ENCODE assay signal across 8 mouse cellular contexts in the genomic region with DNA sequence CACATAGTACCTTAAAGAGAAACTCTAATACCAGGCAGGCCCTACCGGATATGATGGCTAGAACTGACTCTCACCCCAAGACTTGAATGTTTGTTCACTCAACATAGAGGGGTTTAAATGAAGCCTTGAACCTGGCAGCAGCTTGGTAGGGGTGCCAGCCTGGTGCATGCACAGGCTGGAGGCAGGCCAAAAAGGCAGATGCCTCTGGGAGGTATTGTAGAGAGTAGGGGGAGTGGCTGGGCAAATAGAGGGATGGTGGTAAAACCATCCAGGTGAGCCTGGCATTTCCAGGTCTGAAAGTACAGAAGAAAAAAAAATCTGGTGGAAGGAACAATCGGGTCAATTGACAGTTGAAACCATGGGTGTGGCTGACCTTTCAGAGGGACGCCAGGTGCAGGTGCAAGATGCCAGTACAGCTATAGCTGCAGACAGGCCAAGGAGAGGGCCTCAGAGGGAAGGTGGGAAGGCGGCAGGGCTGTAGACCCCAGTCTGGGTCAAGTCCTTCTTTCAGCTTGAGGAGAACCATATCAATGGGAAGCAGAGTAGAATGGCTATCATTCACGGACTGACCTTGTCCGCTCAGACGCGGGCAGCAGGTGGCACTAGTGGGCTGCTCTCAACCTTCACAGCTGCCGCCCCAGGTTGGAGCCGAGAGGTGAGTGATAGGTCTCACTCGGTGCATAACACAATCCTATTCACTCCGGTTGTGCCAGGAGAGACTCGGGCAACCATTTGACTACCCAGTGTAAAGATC. TPM values are rescaled to one million over a fixed set of nuclear protein-coding genes. Genes with fewer than 3 reads are reported as not detected.
DNase-seq lines count a peak whose midpoint lies in the region; ATAC-seq lines count a peak whose summit lies in the region.

No protein-coding gene starts in this region.

- intact Hi-C loops in heart, postnatal 14 days (cut with DNase I) = loop anchor here (1.0 kb wide), 1 partner anchor 28 kb away; no protein-coding TSS in a partner anchor

- DNase-seq in ES-CJ7 (ENCODE audit: low read depth, low spot score) = peak; percentile 53
- peak; percentile 32 to 53 for DNase-seq in adrenal gland, postnatal 4 days (ENCODE audit: low spot score in 2 of 2)
- DNase-seq in heart, postnatal 14 days = peak; percentile 80 to 86
- DNase-seq in kidney, postnatal 4 days = peak; percentile 85 to 88
- DNase-seq in urinary bladder, postnatal 25 days (ENCODE audit: low spot score) = peak; percentile 61

- H3K36me3 ChIP-seq in embryonic facial prominence, embryonic 15.5 days = no peaks in the 10 kb centered on the region
- no peaks in the 10 kb centered on the region for H3K36me3 ChIP-seq in lung, embryonic 16.5 days (ENCODE audit: control insufficient read depth, insufficient read depth, low read length)

- peaks cover 17% of the 10 kb centered on the region; the same call in 1 of the 2 replicates for H3K27me3 ChIP-seq in embryonic facial prominence, embryonic 15.5 days
- H3K27me3 ChIP-seq in lung, embryonic 16.5 days (ENCODE audit: control insufficient read depth, insufficient read depth, low read depth, low read length) = no peaks in the 10 kb centered on the region

- H3K9me3 ChIP-seq in embryonic facial prominence, embryonic 15.5 days (replicated peaks) = no peaks in the 10 kb centered on the region
- H3K9me3 ChIP-seq in lung, embryonic 16.5 days (ENCODE audit: control insufficient read depth, low read length) = no peaks in the 10 kb centered on the region

- H3K4me1 ChIP-seq in embryonic facial prominence, embryonic 15.5 days = no peaks in the 10 kb centered on the region
- H3K4me1 ChIP-seq in lung, embryonic 16.5 days (replicated peaks; ENCODE audit: control insufficient read depth, insufficient read depth, low read length) = no peaks in the 10 kb centered on the region

- 14% methylated on average over 13 of the region's 13 CpGs for WGBS in embryonic facial prominence, embryonic 15.5 days
- 13% methylated on average over 13 of the region's 13 CpGs for WGBS in lung, embryonic 16.5 days

- peak; percentile 57; the same call in 1 of the 2 replicates for ATAC-seq in embryonic facial prominence, embryonic 15.5 days (ENCODE audit: insufficient number of reproducible peaks, low FRiP score, low TSS enrichment, low read depth)
- ATAC-seq in lung, embryonic 16.5 days (ENCODE audit: low read depth) = peak; percentile 66
- ATAC-seq in neutrophil, adult 5-6 weeks (ENCODE audit: extremely low read depth, insufficient number of reproducible peaks, low FRiP score, poor library complexity, severe bottlenecking) = peak; percentile 81

- H3K9ac ChIP-seq in embryonic facial prominence, embryonic 15.5 days = no peak overlapping the region
- no peak overlapping the region for H3K9ac ChIP-seq in lung, embryonic 16.5 days (ENCODE audit: low read length)

- no peak overlapping the region for H3K27ac ChIP-seq in embryonic facial prominence, embryonic 15.5 days (replicated peaks)
- H3K27ac ChIP-seq in lung, embryonic 16.5 days (ENCODE audit: low read length) = no peak overlapping the region

- no peak overlapping the region for H3K4me2 ChIP-seq in embryonic facial prominence, embryonic 15.5 days (replicated peaks)
- no peak overlapping the region for H3K4me2 ChIP-seq in lung, embryonic 16.5 days (ENCODE audit: low read depth, low read length)

- no peak overlapping the region for H3K4me3 ChIP-seq in embryonic facial prominence, embryonic 15.5 days (replicated peaks)
- no peak overlapping the region for H3K4me3 ChIP-seq in lung, embryonic 16.5 days (ENCODE audit: low read length)

RNA-seq across cellular contexts. Expression of a gene that starts 9.8 kb away (rescaled TPM):
- 10 to 100 TPM; 50.1 to 52.1 TPM for total RNA-seq in adrenal gland, postnatal 4 days (2021)
- polyA plus RNA-seq in embryonic facial prominence, embryonic 15.5 days (2015; fragmentation: Nextera tagmentation; extraction: Ambion mirVana) = 79.5 and 82.6 TPM in 2 replicates
- 10 to 100 TPM; 39.9 to 43.0 TPM for total RNA-seq in heart, postnatal 14 days (2021)
- polyA plus RNA-seq in lung, embryonic 16.5 days (2015; fragmentation: Nextera tagmentation; extraction: Ambion mirVana) = 76.3 and 83.9 TPM in 2 replicates
- total RNA-seq in neutrophil, adult 5-6 weeks (2017) = 39.6 and 41.1 TPM in 2 replicates

RNA-seq across cellular contexts. Expression of a gene that starts 25.0 kb away (rescaled TPM):
- total RNA-seq in adrenal gland, postnatal 4 days (2021) = 1 to 10 TPM; 9.2 to 9.3 TPM
- 6.5 and 7.7 TPM in 2 replicates for polyA plus RNA-seq in embryonic facial prominence, embryonic 15.5 days (2015; fragmentation: Nextera tagmentation; extraction: Ambion mirVana)
- 10 to 100 TPM; 29.2 to 35.4 TPM for total RNA-seq in heart, postnatal 14 days (2021)
- polyA plus RNA-seq in lung, embryonic 16.5 days (2015; fragmentation: Nextera tagmentation; extraction: Ambion mirVana) = 2.1 and 2.5 TPM in 2 replicates
- not detected in 2 replicates for total RNA-seq in neutrophil, adult 5-6 weeks (2017)

RNA-seq across cellular contexts. Expression of a gene that starts 49.9 kb away (rescaled TPM):
- total RNA-seq in adrenal gland, postnatal 4 days (2021) = not detected
- polyA plus RNA-seq in embryonic facial prominence, embryonic 15.5 days (2015; fragmentation: Nextera tagmentation; extraction: Ambion mirVana) = 0.79 and 1.7 TPM in 2 replicates
- not detected for total RNA-seq in heart, postnatal 14 days (2021)
- polyA plus RNA-seq in lung, embryonic 16.5 days (2015; fragmentation: Nextera tagmentation; extraction: Ambion mirVana) = not detected in 2 replicates
- not detected in 2 replicates for total RNA-seq in neutrophil, adult 5-6 weeks (2017)

Comparison
In these comparisons a context has a peak if more than half of its experiments do, and no peak if none do; other contexts are left out.
1. RNA of a gene that starts 25.0 kb away (total RNA-seq): 29.2 to 35.4 TPM in heart, postnatal 14 days and 9.2 to 9.3 TPM in adrenal gland, postnatal 4 days; not detected in neutrophil, adult 5-6 weeks; every median in the first group is over 10 times any median in the second.
2. Peak in every context shown above with its lines, with median percentiles within 50 percentile points of each other: DNase-seq and ATAC-seq.